Mouse (Mus musculus) retina, embryonic 14.5 days (tissue): ENCODE data around the gene Zfp423.
A peak's percentile ranks its signal among the peaks of the same experiment; 100 is the strongest.

Source experiments
- DNase-seq: peaks from one replicate; pipeline ENCODE4 v3.0.0-alpha.2; 2015; ENCODE audit warnings: low spot score

Gene Zfp423

DNA sequence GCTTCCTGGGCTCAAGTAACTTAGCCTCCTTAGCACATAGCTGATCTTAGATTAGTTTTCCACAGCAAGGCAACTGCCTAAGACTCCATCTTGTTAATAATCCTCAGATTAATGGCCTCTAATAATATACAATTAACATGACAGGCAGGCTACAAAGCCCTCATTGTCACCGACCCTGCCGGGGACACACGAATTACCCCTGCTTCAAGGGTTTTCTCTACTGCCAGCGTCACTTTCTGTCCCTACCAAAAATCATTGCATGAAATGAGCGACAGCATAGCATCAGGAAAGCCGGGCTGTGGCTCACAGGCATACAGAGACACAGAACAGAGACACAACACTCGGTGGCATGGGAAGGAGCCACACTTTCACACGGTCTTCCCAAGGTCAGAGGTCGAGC, 262.3 kb downstream of the Zfp423 start:
- peak; percentile 62 for DNase-seq

DNA sequence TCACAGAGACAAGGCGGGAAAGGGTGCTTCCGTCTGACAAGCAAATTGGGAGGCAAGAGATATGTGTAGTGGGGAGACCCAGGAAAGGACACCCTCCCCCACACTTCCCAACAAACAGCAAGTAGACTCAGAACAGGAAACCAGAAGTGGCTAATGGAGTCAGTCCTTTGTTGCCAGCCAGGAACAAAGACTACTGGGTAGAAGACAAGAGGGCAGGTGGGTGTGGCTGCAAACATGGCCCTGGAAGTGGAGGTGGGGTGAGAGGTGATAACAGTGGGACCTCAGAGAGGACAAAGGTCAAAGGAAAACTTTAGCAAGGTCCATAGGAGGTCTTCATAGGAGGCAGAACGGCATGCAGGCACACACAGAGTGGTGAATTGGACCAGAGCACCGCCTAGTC, 265.7 kb downstream of the Zfp423 start:
- no peak for DNase-seq

DNA sequence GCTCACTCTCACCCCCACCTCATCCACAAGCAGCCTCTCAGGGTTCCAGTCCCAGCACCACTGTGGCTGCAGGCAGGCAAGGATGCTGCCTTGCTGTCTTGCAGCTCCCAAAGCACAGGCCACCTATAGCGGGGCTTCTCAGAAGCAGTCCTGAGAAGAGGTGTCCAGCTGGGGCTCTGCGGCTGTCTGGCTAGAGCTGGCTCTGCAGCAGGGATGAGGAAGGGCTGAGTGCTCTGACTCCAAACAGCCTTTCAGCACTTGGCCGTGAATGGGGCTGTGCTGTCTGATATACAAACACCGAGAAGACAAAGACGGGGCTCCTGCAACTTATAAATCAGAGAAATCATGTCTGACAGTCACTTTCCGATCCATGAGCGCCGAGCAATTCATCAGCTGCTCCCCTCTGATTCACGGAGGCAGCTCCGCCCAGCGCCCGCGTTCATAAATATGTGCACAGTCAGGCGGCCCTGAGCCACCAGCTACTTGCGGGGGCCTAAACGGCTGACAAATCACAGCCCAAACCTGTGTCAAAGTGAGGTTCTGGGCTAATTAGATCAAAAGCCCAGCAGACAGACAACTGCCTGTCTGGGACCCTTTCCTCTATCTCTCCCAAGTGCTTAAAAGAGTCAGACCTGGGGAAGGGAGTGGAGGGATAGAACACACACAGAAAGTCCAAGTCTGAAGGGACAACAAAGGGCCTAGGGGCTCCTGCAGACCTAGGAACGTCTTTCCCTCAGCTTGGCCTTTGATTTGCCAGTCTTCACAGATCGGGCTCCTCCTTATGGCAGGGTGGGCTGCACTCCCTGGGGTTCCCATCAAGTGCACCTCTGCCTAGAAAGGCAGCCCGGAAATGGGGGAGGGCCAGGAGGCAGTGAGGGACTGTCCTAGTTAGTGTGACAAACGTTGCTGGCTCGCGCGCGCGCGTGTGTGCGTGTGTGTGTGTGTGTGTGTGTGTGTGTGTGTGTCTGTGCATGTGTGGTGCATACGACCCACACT, 269.0 kb downstream of the Zfp423 start:
- DNase-seq = peak; percentile 67

DNA sequence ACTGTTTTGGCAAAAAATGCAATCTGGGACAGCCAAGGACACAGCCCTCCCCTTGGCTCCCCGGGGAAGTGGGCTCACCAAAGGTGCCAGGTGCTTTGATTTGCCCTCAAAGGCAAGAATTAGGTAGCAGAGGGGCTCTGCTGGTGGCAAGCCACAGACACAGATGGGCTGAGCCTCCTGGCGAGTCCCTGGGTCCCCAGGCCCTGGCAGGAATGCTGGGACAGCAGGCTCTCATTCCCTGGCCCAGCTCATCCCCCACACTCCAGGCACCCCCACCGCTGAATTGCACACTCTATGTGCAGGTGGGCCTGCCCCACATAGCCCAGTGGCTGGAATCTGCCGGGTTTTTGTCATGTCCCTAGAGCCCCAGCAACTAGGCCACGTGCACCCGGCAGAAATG, 270.2 kb downstream of the Zfp423 start:
- no peak for DNase-seq

DNA sequence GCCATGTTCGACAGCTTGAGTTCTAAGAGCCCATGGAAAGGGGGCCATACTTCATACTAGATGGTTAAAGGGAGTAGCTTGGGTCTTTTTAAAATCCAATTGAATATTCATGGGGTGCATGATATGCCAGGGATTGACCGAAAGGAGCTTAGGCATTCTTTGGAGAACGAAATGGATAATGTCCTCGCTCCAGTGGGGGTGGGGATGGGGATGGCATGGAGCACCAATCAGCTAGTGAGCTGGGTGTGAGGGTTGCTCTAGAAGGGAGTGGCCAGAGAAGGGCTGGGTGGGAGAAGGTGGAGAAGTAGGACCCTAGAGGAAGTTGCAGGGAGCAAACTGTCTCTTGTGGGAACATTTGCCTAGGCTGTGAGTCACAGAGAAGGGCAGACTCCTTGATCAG, 271.0 kb downstream of the Zfp423 start:
- no peak for DNase-seq

DNA sequence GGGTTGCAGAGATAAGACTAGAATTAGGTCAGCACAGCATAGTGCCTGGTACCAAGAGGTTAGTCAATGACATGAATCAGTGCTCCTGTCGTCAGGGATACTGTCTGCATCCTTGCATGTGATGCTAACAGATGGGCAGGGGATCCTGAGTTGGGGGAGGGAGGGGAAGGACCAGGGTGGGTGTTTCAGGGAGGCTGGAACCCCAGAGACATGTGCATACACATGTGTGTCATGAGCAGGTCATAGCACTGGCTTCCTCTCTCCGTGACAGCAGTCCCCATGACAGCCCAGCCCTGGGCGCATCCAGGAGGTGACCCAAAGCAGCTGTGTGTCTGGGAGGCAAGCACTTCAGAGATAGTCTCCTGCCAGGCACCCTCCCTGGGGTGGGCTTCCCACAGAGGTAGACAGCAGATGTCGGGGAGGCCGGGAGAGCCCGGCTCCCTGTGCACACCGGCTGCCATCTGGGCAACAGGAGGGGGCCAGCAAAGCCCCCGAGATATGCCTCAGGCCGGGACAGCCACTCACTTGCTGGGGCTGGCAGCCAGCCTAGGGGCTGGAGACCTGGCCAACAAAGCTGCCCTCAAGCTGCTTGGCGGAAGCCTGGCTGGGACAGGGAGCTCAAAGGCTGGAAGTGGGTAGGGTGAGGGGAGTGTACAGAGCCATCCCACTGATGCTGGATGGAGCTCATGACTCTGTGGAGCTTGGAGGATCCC, 272.3 kb downstream of the Zfp423 start:
- DNase-seq = peak; percentile 32

DNA sequence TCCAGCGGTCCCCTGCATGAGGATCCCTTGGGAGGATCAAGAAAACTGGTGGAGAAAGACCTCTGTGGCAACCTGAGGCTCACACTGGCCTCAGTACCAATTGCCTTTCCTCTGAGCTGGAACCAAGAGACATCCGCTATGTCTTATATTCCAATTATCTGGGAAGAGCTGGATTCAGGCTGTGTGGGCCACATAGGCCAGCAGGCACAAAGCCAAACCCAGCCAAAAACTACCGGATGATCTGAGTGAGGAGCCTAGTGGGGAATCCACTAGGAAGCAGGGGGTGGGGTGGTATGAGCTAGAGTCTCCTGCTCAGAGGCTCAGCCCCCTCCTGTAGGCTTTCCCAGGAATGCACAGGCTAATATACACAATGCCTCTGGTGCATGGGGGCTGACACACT, 273.4 kb downstream of the Zfp423 start:
- DNase-seq = no peak

DNA sequence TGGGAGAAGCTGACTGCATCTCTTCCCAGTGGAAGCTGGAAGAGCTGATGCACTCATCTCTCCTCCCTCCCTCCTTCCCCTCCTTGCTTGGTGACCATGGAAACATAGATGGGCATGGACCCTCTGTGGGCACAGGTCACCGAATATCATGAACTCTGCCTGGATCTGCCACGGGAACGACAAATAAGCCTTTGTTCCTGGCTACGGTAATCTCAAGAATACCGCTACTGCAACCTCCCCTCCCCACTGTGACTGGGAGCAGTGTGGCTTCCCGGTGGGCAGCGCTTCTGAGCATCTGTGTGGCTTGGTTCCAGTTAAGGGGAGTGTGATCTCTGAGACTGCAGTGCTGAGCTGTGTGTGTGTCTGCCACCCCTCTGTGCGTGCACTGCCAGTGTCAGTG, 274.0 kb downstream of the Zfp423 start:
- no peak for DNase-seq

DNA sequence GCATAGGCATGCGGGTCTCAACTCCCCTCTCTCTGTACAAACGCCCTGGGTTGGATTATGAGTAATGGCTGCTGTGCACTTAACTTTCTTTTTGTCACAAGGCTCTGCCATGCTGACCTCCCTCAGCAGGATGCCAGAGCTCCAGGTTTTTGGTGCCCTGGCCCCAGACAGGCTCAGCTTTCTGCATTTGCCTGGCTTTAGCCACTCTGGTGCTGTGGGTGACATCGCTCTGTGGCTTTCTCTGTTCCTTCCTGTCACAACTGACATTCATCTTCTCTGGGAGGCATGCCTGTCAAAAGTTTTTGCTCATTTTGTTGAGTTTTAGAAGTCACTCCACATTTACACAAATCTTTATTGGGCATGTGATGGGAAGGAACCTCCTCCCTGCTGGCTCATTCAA, 277.3 kb downstream of the Zfp423 start:
- no peak for DNase-seq

DNA sequence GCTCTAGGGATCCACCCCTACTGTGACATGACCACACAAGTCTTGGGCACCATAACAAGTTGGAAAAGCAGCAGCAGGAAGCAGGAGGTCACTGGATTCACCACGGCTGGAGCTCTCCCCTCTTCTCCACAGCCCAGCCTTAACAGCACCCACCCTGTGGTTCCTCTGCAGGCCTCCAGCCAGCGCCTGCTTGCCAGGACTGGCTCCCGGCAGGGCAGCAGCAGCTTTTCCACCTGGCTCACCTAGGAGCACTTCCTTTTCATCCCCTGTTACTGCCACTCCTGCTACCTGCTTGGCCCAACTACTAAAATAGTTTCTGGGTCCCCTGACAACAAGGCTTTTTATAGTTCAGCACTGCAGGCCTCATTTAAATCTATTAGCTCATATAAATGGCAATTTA, 279.4 kb downstream of the Zfp423 start:
- DNase-seq = no peak

DNA sequence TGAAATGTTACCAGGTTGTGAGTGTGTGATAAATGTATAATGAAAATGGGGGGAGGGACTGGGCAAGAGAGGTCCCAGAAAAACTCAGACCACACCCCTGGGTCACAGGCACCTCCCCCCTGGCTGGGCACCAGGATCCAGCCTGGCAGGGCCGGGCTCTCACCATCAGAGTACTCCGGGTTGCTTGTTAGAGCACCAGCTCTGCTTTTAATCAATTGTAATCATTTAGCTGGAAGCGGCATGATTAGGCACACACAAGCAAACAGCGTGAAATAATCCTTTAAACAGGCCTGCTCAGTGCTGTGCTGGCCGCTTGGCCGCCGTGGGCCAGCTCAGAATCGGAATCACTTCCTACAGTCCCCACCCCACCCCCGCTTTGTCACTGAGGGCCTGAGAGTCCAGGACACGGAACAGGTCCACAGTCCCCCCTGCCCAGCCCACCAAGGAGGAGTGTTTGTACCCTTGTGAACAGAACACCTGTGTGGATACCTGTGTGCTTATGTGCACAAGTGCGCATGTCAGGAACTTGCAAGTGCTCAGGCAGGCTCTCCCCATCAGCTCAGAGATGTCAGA, 279.9 kb downstream of the Zfp423 start:
- no peak for DNase-seq

DNA sequence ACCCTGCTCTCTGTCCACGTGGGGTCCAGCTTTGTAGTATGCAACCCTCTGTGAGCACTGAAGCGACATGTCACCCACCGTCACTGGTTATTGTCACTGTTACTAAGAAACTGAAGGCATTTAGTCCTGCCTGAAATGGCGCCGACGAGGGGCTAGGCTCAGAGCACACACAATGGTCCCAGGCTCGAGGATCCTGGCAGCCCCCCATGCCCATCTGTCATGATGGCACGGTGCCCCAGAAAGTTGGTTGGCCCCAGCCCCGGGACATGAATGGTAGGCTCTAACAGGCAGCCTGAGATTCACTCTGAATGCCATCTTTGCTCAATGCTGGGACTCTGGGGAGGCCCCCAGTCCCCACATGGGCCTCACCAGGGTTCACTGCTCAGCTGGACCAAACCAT, 284.0 kb downstream of the Zfp423 start:
- DNase-seq = no peak

DNA sequence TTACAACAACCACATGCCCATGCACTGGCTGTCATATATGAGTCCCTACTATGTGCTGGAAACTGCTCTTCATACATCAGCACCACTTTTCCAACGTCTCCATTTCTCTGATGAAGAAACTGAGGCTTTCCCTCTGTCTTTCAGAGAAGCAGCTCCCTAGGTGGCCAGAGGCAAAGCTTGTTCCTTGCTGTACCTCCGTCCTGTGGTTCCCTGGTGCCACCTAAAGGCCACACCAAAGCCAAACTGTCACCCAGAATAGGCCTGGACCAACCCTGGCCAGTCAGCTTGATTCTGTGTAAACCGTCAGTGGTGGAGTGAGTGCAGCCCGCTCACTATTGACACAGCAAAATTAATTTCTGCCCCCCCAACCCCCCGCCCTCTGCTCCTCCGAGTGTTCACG, 285.2 kb downstream of the Zfp423 start:
- DNase-seq = no peak

DNA sequence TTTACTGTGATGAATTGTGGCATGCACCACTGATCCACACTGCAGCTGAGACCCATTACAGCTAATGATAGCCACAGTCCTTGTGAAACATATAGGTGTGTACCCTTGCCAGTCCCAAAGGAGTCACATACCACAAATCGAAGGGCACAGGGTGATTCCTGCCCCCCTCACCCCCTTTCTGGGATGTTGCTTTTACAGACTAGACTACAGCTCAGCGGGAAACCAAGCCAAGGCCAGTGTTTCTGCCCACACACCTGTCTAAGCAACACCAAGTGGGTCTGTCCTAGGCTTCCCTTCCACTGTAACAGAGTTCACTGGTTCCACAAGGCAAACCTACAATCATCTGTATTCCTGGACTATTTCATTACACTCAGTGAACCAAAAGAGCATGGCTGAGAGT, 287.2 kb downstream of the Zfp423 start:
- DNase-seq = no peak

DNA sequence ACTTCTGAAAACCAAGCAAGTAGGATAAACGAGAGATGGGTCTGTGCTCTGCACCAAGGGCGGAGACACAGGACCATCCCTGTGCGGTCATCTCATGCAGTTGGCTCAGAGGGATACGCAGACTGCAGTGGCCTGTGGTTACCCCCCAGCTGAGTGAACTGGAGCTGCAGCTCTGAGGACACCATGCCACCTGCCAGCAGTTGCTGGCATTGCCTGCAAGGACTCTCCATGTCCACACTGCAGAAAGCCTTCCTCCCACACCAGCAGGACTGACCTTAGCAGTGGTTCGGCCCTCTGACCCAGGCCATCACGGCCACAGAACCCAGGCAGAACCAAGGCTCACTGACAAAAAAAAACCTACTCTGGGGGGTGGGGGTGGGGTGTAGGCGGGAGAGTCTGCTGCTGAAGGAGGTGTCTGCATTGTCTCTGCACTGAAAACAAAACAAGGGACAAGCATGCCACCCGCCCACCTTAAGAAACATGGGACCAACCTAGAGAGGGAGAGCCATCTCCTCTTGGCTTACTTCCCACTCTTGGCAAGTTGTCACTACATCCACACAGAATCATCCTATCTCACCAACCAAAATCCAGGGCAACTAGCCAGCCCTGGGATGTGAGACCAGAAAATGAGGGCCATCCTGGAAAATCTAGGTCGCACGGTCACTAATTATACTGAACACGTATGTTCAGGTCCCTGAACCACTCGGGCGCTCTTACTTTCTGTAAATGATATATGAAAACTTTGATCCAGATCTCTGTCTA, 288.0 kb downstream of the Zfp423 start:
- no peak for DNase-seq

DNA sequence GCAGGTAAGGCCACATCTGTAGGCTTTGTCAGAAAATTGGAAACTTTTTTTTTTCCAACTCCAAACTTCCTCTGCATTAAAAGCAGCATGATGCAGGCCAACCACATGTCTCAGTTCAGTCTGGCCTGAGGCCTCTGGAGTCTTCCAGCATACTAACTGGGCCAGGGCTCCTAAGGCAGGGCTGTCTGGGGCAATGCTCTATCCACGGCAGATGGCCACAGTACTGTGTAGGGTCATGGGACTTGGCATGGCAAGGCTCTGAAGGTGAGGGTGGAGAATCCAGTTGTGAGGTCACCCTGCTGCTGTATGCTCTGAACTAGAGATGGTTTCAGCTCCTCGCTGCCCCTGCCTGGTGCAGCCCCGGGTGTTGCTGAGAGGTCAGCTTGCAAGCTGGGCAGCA, 289.2 kb downstream of the Zfp423 start:
- DNase-seq = no peak

DNA sequence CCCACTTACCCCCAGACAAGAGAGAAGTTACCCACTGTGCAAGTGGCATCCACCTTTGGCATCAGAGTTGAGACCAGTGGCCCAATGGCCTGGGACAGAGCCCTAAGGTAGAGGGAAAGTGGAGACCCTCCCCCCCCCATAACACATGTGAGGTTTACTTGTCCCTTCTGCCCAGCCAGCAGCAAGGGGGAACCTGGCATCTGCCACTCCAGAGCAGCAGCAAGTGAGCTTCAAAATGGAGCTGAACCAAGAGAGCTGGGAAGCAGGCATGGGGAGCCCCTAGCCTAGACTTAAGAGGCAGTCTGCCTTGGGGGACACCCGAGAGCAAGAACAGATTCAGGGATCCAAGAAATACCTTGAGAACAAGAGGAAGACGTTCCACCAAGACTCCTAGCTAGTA, 290.7 kb downstream of the Zfp423 start:
- DNase-seq = no peak

DNA sequence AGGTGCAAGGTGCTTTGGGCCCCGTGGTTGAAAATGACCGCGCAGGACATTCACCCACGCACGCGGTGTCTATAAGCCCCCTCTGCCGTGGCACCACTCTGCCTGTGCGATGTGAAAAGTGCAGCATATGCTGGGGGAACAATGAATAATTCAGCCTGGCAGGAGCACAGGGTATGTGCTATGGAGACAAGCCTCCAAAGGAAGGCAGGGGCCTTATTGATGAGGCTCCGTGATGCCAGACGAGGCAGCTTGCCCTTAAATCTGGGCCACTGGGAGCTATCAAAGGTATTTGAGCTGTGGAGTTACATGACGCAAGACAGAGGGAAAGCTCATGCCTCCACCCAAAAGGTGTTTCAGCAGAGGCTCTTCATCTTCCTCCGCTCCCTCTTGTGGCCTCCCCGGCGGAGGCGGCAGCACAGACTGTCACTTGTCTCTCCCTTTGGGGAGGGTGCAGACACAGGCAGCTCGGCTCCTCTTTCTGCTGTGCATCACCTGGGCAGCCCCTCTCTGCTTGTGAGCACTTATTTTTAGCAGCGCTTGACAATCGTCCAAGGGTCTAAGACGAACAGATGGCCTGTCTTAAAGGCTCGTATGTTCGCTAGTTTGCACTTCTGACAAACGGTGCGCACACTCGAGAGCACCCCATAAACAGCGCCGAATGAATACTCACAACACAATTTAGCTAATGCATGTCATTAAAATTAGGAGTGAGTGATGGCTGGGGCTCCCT, 291.3 kb downstream of the Zfp423 start:
- no peak for DNase-seq

DNA sequence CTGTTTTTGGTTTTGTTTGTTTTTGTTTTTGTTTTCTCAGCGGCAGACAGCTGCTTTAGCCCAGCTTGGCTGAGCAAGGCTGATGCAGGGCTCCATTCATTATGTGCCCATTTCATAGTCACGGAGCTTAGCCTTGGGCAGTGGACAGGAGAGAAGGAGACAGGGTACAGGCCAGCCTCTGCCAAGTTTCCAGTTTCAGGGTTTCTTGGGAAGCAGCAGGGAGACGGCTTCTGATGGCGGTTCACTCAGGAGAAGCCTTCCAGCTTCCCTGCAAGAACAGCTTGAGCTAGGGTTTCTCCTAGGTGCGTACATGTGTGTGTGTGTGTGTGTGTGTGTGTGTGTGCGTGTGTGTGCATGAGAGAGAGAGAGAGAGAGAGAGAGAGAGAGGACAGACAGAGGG, 292.1 kb downstream of the Zfp423 start:
- no peak for DNase-seq

DNA sequence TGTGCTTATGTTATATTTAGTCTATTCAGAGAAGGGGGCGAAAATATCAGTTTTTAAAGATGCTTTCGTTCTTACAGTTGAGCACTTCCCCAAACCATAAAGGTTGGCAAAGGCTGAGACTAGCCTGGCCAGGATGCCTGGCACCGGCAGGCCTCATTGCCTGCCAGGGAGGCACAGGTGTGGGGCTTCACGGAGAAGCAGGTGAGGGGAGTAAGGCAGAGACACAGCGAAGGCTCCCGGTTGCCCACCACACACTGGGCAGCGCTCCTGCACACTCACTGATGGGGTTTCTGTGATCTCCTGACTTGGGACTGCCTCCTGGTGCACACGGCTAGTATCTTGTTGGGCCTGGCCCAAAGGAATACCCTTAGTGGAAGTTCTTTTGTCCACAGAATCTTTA, 294.1 kb downstream of the Zfp423 start:
- DNase-seq = no peak

DNA sequence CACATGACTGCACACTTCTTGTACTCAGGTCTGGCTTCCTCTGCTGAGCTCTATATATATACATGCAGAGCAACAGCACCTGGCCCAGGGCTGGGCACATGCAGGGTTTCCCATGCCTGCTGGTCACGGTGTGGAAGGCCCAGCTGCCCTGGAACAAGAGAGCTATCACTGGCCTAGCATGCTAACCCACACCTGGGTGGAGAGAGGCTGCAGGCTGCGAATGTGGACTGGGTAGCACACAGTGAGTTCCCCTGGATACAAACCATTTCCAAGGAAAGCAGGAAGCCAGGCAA, 295.2 kb downstream of the Zfp423 start:
- no peak for DNase-seq
